Mouse (Mus musculus) forebrain, embryonic 11.5 days (tissue): ENCODE results near the gene Slc8b1. TPM values are rescaled to one million over a fixed set of nuclear protein-coding genes. Genes with fewer than 3 reads are reported as not detected.

ENCODE experiments used
- ATAC-seq: fragments of 200-750 bp; cut with Nextera tagmentation; replicated peaks from 2 replicates; pipeline ENCODE4 v1.8.0; 2017; ENCODE audit warnings: moderate TSS enrichment; ENCODE audit not compliant: low FRiP score
- DNase-seq: peaks from one replicate; pipeline ENCODE4 v3.0.0-alpha.2; 2017; ENCODE audit warnings: low spot score
- H3K27ac ChIP-seq: fragments of 300-500 bp; sonication (generic); 2 replicates; pipeline ENCODE4 v1.5.1; 2014; ENCODE audit warnings: low read depth, low read length
- H3K27me3 ChIP-seq: fragments of 300-500 bp; sonication (generic); 2 replicates; pipeline ENCODE4 v1.6.1; 2014; ENCODE audit warnings: mild to moderate bottlenecking, low read length, mixed read lengths; ENCODE audit not compliant: control insufficient read depth, insufficient read depth
- H3K36me3 ChIP-seq: fragments of 300-500 bp; sonication (generic); 2 replicates; pipeline ENCODE4 v1.6.1; 2014; ENCODE audit warnings: mild to moderate bottlenecking, low read length, moderate library complexity, mixed read lengths; ENCODE audit not compliant: control insufficient read depth, insufficient read depth
- H3K4me1 ChIP-seq: fragments of 300-500 bp; sonication (generic); replicated peaks from 2 replicates; pipeline ENCODE4 v1.6.1; 2014; ENCODE audit warnings: low read length, mixed read lengths; ENCODE audit not compliant: control insufficient read depth, insufficient read depth
- H3K4me2 ChIP-seq: fragments of 300-500 bp; sonication (generic); 2 replicates; pipeline ENCODE4 v1.6.1; 2014; ENCODE audit warnings: low read depth, mild to moderate bottlenecking, low read length, moderate library complexity, mixed read lengths; ENCODE audit not compliant: severe bottlenecking
- H3K4me3 ChIP-seq: fragments of 300-500 bp; sonication (generic); 2 replicates; pipeline ENCODE4 v1.5.1; 2014; ENCODE audit warnings: low read depth, low read length
- H3K9ac ChIP-seq: fragments of 300-500 bp; sonication (generic); 2 replicates; pipeline ENCODE4 v1.6.1; 2014; ENCODE audit warnings: low read length
- H3K9me3 ChIP-seq: fragments of 300-500 bp; sonication (generic); 2 replicates; pipeline ENCODE4 v1.6.1; 2016; ENCODE audit warnings: low read length, mixed read lengths; ENCODE audit not compliant: control insufficient read depth
- WGBS: fragments of 180-500 bp; shearing (Covaris S2); extraction: QIAGEN DNeasy Blood & Tissue Kit; methylation state at CpG from one replicate; pipeline ENCODE4 v1.1.7; 2014; 5-methylcytosine and 5-hydroxymethylcytosine counted together
- polyA plus RNA-seq: library from polyadenylated mRNA; unstranded; fragments of >200 nt; fragmentation: Nextera tagmentation; extraction: Ambion mirVana; gene quantifications from 2 replicates; pipeline ENCODE4 v1.2.1, GENCODE M21; 2014

Gene Slc8b1
- polyA plus RNA-seq, 1 experiment from 2014 or later, result 2.9 TPM

DNA sequence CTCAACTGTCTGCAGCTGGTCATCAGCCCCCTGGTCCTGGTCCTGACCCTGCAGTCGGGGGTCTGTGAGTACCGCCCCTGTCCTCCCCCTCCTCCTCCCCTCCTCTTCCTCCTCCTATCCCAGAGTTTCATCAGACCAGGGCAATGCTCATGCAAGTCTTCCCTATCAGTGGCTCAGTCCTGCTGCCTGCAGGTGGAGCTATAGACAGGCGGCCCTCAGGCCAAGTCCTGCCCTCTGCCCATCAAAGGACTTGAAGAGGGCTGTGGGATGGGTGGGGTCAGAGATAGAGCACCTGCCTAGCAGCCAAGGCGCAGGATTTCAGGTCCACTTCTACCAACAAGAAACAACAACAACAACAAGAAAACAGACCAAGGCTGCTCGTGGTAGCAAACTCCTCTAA, 14.8 kb downstream of the Slc8b1 start:
- H3K27ac ChIP-seq, result no peak overlapping the region

DNA sequence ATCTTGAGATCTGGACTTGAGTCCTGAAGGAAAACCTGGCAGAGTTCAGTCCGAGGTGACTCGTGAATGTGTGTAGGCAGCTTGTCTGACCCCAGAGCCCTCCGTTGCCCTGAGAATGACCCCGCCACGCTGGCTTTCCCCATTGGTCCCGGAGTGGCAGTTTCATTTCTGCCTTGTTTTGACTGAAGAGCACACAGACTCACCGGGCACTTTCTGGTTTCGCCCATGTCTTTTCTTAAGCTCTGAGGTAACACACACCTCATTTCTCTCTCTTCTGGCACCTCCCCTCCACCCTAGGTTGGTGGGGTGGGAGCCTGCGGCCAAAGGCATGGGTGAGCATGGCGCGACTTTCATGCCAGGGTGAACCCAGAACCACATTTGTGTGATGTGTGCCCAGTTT, 15.3 kb downstream of the Slc8b1 start:
- no peaks in the 10 kb centered on the region for H3K4me1 ChIP-seq
- H3K27me3 ChIP-seq, result no peaks in the 10 kb centered on the region
- DNase-seq, result no peak
- no peaks in the 10 kb centered on the region for H3K9me3 ChIP-seq
- H3K36me3 ChIP-seq, result no peaks in the 10 kb centered on the region
- ATAC-seq, result no peak
- H3K4me3 ChIP-seq, result no peak overlapping the region
- 78% methylated on average over 11 of the region's 11 CpGs for WGBS
- H3K27ac ChIP-seq, result no peak overlapping the region
- H3K9ac ChIP-seq, result no peak overlapping the region
- no peak overlapping the region for H3K4me2 ChIP-seq

More for the DNA sequence above, 14.8 kb downstream of the Slc8b1 start:
- Histone ChIP-seq H3K9me3 (no peaks in the 10 kb centered on the region), H3K4me2 (no peak overlapping the region), H3K4me1 (no peaks in the 10 kb centered on the region), H3K36me3 (no peaks in the 10 kb centered on the region), H3K27me3 (no peaks in the 10 kb centered on the region), H3K4me3 (no peak overlapping the region), H3K9ac (no peak overlapping the region)
- DNase-seq, result no peak
- 41% methylated on average over 5 of the region's 5 CpGs for WGBS
- no peak for ATAC-seq

DNA sequence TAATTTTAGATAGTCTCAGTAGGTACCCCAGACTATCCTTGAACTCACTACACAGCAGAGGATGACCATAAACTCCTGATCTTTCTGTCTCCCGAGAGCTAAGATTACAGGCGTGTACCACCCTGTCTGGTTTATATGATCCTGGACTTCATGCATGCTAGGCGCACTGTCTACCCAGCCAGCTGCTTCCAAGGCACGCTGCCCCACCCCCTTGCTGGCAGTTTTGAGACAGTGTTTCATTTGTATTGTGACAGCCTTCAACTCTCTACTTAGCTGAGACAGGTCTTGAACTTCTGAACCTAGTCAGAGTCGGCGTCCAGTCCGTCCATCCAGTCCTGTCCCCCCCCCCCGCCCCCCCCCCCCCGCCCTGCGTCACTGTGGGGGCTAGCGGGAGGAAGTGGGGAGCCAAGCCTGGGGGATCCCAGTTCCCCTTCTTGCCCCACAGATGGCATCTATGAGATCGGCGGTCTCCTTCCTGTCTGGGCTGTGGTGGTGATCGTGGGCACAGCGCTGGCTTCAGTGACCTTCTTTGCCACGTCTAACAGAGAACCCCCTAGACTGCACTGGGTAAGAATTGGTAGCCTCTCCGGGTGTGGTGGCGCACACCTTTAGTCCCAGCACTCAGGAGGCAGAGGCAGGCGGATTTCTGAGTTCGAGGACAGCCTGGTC, 16.5 kb downstream of the Slc8b1 start:
- ATAC-seq, result no peak
- Histone ChIP-seq H3K9ac (no peak overlapping the region), H3K4me2 (no peak overlapping the region), H3K4me3 (no peak overlapping the region), H3K27ac (no peak overlapping the region), H3K4me1 (no peaks in the 10 kb centered on the region), H3K36me3 (no peaks in the 10 kb centered on the region), H3K9me3 (no peaks in the 10 kb centered on the region), H3K27me3 (no peaks in the 10 kb centered on the region)
- no peak for DNase-seq
- WGBS, result 91% methylated on average over 18 of the region's 20 CpGs

DNA sequence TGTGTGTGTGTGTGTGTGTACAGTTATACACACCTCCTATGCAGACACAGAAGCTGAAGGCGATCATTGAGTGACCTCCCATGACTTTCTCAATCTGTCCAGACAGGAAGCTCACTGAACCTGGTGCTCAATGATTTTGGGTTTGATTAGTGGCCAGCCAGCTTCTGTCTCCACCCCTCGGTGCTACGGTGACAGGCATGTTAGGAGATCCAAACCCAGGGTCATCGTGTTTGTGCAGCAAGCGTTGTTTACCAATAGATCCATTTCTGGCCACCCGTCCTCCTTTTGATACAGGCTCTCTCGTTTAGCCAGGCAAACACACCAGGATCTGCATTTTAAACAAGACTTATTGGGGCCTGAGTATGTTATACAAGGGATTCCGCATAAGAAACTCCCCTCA, 20.7 kb downstream of the Slc8b1 start:
- WGBS, result 89% methylated on average over 8 of the region's 8 CpGs

DNA sequence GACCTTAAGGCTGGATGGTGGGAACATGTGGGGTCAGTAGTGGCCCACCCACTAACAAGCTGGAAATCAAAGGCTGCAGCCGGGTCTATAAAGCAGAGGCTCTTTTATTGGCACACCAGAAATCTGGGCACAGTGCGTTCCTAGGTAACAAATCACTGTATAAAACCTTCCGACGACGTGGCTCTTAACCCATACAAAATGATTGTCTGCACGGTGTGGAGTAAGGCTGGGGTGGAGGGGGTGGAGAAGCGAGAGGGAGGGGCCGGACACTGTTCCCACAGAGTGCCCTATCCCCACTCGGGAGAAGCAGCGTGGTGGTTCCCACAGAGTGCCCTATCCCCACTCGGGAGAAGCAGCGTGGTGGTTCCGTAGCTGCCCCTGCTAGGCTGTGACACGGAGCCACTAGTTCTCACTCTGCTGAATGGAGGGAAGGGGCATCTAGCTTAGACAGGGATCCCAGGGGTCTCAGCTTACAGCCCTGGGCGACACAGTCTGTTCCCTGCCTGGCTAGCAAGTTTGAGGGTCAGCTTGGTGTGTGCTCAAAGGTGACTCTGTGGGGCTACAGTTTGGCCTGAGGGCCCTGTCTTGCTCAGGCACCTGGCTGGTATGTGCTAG, 23.2 kb downstream of the Slc8b1 start:
- 60% methylated on average over 15 of the region's 15 CpGs for WGBS
- ATAC-seq (no peak), DNase-seq (no peak)
- H3K9me3 ChIP-seq, result no peaks in the 10 kb centered on the region
- H3K4me3 ChIP-seq, result no peak overlapping the region
- H3K27me3 ChIP-seq, result no peaks in the 10 kb centered on the region
- H3K9ac ChIP-seq, result no peak overlapping the region
- no peak overlapping the region for H3K4me2 ChIP-seq
- H3K27ac ChIP-seq, result no peak overlapping the region
- no peaks in the 10 kb centered on the region for H3K36me3 ChIP-seq
- peaks cover 3% of the 10 kb centered on the region; the same call in 1 of the 2 replicates for H3K4me1 ChIP-seq

More for the DNA sequence above, 20.7 kb downstream of the Slc8b1 start:
- Histone ChIP-seq H3K9ac (no peak overlapping the region), H3K4me1 (peaks cover 3% of the 10 kb centered on the region; the same call in 1 of the 2 replicates), H3K36me3 (no peaks in the 10 kb centered on the region), H3K9me3 (no peaks in the 10 kb centered on the region), H3K4me2 (no peak overlapping the region), H3K4me3 (no peak overlapping the region), H3K27me3 (no peaks in the 10 kb centered on the region), H3K27ac (no peak overlapping the region)
- ATAC-seq, result no peak
- DNase-seq, result no peak

DNA sequence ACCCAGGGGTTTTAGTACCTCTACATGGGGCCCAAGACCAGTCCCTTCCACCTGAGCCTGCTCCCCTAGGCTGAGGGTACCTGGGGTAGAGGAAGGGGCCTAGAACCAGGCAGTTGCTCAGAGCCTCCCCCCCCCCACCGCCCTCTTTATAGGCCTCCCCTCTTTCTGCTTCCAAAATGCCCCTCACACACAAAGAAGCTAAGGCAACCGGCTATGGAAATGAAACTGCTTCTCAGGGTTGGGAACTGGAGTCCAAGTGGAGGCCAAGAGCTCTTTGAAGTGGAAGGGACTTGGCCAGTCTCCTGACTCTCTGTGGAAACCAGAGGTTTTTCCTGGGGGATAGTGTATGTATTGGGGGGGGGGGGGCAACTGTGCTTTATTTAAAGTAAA, 23.7 kb downstream of the Slc8b1 start:
- no peak overlapping the region for H3K9ac ChIP-seq

DNA sequence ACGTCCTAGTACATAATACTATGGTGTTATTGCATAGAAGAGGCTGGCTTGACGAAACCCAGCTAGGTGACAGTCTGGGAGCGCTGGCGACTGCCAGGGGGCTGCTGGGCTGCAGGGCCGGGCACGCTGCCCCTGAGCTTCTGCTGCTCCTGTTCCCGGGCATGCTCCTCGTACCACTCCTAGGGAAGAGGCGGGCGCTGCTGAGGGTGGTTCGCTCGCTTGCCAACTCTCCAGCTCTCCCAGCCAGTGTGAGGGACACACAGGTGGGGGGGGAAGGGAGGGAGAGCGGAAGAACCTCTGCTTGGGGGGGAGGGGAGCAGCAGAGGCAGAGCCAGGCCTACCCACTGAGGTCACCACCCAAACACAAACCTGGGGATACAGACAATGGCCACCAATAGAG, 25.1 kb downstream of the Slc8b1 start:
- H3K36me3 ChIP-seq, result no peaks in the 10 kb centered on the region
- peaks cover 3% of the 10 kb centered on the region; the same call in 1 of the 2 replicates for H3K4me1 ChIP-seq
- no peaks in the 10 kb centered on the region for H3K27me3 ChIP-seq
- no peak overlapping the region for H3K4me3 ChIP-seq
- WGBS, result 82% methylated on average over 13 of the region's 13 CpGs
- ATAC-seq, result no peak
- no peaks in the 10 kb centered on the region for H3K9me3 ChIP-seq
- H3K4me2 ChIP-seq, result no peak overlapping the region
- no peak overlapping the region for H3K27ac ChIP-seq
- H3K9ac ChIP-seq, result no peak overlapping the region; the same call in 1 of the 2 replicates
- DNase-seq, result no peak

More for the DNA sequence above, 23.7 kb downstream of the Slc8b1 start:
- peaks cover 3% of the 10 kb centered on the region; the same call in 1 of the 2 replicates for H3K4me1 ChIP-seq
- H3K36me3 ChIP-seq, result no peaks in the 10 kb centered on the region
- H3K4me2 ChIP-seq, result no peak overlapping the region
- no peak overlapping the region for H3K4me3 ChIP-seq
- no peaks in the 10 kb centered on the region for H3K27me3 ChIP-seq
- WGBS, result 40% methylated on average over 2 of the region's 2 CpGs
- DNase-seq, result no peak
- no peak overlapping the region for H3K27ac ChIP-seq
- no peaks in the 10 kb centered on the region for H3K9me3 ChIP-seq
- ATAC-seq, result no peak

DNA sequence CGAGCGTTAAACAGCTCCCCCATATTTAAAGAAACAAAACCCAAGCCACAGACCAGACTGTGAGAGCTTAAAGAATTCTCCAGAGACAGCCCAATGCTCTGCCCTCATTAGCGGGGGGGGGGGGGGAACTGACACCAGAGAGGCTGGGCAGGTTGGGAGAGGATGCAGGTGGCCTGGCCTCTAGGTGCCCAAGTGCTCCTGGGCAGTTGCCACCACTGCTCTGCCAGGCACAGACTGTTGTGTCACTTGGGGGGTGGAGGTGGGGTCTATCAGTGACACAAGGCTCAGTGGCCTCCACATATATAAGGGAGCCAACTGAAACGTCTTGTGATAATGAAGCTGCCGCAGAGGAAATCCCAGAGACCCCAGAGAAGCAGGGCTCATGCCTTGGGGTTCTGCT, 25.7 kb downstream of the Slc8b1 start:
- DNase-seq (no peak), ATAC-seq (no peak)
- no peaks in the 10 kb centered on the region for H3K9me3 ChIP-seq
- H3K4me1 ChIP-seq, result peaks cover 3% of the 10 kb centered on the region; the same call in 1 of the 2 replicates
- no peaks in the 10 kb centered on the region for H3K27me3 ChIP-seq
- H3K9ac ChIP-seq, result no peak overlapping the region
- H3K27ac ChIP-seq, result no peak overlapping the region
- no peak overlapping the region for H3K4me3 ChIP-seq
- H3K36me3 ChIP-seq, result no peaks in the 10 kb centered on the region
- WGBS, result 77% methylated on average over 4 of the region's 5 CpGs
- H3K4me2 ChIP-seq, result no peak overlapping the region
